8 mouse cellular contexts compared by ENCODE assay signal in genomic region chr11:31670468-31670921, GRCm38 (mm10). TPM values are rescaled to one million over a fixed set of nuclear protein-coding genes. Genes with fewer than 3 reads are reported as not detected.
A peak's percentile ranks its signal among the peaks of the same experiment; 100 is the strongest.
DNase-seq lines count a peak whose midpoint lies in the region; ATAC-seq and TF ChIP-seq lines count a peak whose summit lies in the region.

No protein-coding gene starts in this region.

- H3K27ac ChIP-seq in heart, postnatal 0 days (ENCODE audit: low read depth), result peak overlapping the region; percentile 30; the same call in 1 of the 2 replicates
- no peak overlapping the region for H3K27ac ChIP-seq in midbrain, embryonic 16.5 days (ENCODE audit: low read length)

- no peak for TF ChIP-seq EP300 in heart, postnatal 0 days (IDR thresholded peaks at IDR 0.05; ENCODE audit: low read depth)

- peaks cover 34% of the 10 kb centered on the region for H3K36me3 ChIP-seq in heart, postnatal 0 days (replicated peaks; ENCODE audit: control insufficient read depth, insufficient read depth, low read length)
- H3K36me3 ChIP-seq in midbrain, embryonic 16.5 days (ENCODE audit: control insufficient read depth, insufficient read depth, low read length), result peaks cover 11% of the 10 kb centered on the region

- WGBS in heart, postnatal 0 days, result 66% methylated on average over 5 of the region's 5 CpGs
- 77% methylated on average over 5 of the region's 5 CpGs for WGBS in midbrain, embryonic 16.5 days

- H3K9me3 ChIP-seq in heart, postnatal 0 days (replicated peaks; ENCODE audit: control insufficient read depth, low read length), result no peaks in the 10 kb centered on the region
- no peaks in the 10 kb centered on the region for H3K9me3 ChIP-seq in midbrain, embryonic 16.5 days (replicated peaks; ENCODE audit: control insufficient read depth, low read length, poor library complexity, severe bottlenecking)

- H3K9ac ChIP-seq in heart, postnatal 0 days (replicated peaks; ENCODE audit: low read depth, low read length), result no peak overlapping the region
- no peak overlapping the region for H3K9ac ChIP-seq in midbrain, embryonic 16.5 days (ENCODE audit: low read depth, low read length)

- no peak overlapping the region for H3K4me3 ChIP-seq in heart, postnatal 0 days (ENCODE audit: low read depth, low read length)
- peak overlapping the region; percentile 23 for H3K4me3 ChIP-seq in midbrain, embryonic 16.5 days (ENCODE audit: low read depth, low read length)

- no peak for TF ChIP-seq CTCF in heart, postnatal 0 days (IDR thresholded peaks at IDR 0.05; ENCODE audit: low read depth)

- H3K4me2 ChIP-seq in heart, postnatal 0 days (ENCODE audit: low read depth, low read length), result peak overlapping the region; percentile 85
- H3K4me2 ChIP-seq in midbrain, embryonic 16.5 days (ENCODE audit: low read length), result peak overlapping the region; percentile 71

- 0 out of 2 replicates have a peak, but pooled peaks cover 8% of the 10 kb centered on the region for H3K4me1 ChIP-seq in heart, postnatal 0 days (ENCODE audit: control insufficient read depth, insufficient read depth)
- peaks cover 18% of the 10 kb centered on the region for H3K4me1 ChIP-seq in midbrain, embryonic 16.5 days (ENCODE audit: control insufficient read depth, insufficient read depth, low read length)

- no peaks in the 10 kb centered on the region for H3K27me3 ChIP-seq in heart, postnatal 0 days (ENCODE audit: control insufficient read depth, insufficient read depth, low read length)
- no peaks in the 10 kb centered on the region for H3K27me3 ChIP-seq in midbrain, embryonic 16.5 days (ENCODE audit: control insufficient read depth, insufficient read depth, low read depth, low read length)

- no peak for ATAC-seq in heart, postnatal 0 days (ENCODE audit: insufficient read depth, low read depth)
- no peak for ATAC-seq in midbrain, embryonic 16.5 days

- no peak for DNase-seq in heart, postnatal 0 days (ENCODE audit: low spot score)
- no peak for DNase-seq in heart, adult 9 months (ENCODE audit: low spot score in 2 of 2)
- DNase-seq in fat pad, adult 2 months (ENCODE audit: extremely low read depth, low read depth, low spot score), result peak; percentile 63
- peak; percentile 94 for DNase-seq in kidney, adult 9 months
- no peak for DNase-seq in right cerebral cortex, postnatal 36 days (ENCODE audit: low spot score in 2 of 2)
- DNase-seq in thymus, adult 18-20 months, result no peak
- no peak for DNase-seq in cerebellum, adult 9-10 months

RNA-seq across cellular contexts. Expression of gene Bod1, which starts 1.2 kb away (rescaled TPM):
- 77.1 and 96.1 TPM in 2 replicates for total RNA-seq in heart, postnatal 0 days (2014; rRNA removed; ENCODE audit: low replicate concordance)
- polyA plus RNA-seq in heart, postnatal 0 days (2015; fragmentation: Nextera tagmentation; extraction: Ambion mirVana), result 65.6 and 69.9 TPM in 2 replicates
- polyA plus RNA-seq in midbrain, embryonic 16.5 days (2015; fragmentation: Nextera tagmentation; extraction: Ambion mirVana), result 126 and 134 TPM in 2 replicates

Comparison
In these comparisons a context has a peak if more than half of its experiments do, and no peak if none do; other contexts are left out.
1. DNase-seq: peak in fat pad, adult 2 months (single experiment) and kidney, adult 9 months (single experiment); none in heart, postnatal 0 days (single experiment), heart, adult 9 months (0 of 2), right cerebral cortex, postnatal 36 days (0 of 2), thymus, adult 18-20 months (0 of 2) and cerebellum, adult 9-10 months (single experiment).